Mouse (Mus musculus) R1 (cell line): Measurements from ENCODE around the gene Wdr74.

Experiments
- DNase-seq: peaks from one replicate; pipeline ENCODE4 v3.0.0-alpha.2; 2018; ENCODE audit warnings: low read depth, low spot score

The Wdr74 gene

GRCm38 (mm10) chr19:8741243-8741869 lies 5.7 kb downstream of the Wdr74 start, which contains the start of gene Stx5a:
Gene Stx5a (plus strand): TSS chr19:8741413.
- DNase-seq: peak; percentile 99

DNA sequence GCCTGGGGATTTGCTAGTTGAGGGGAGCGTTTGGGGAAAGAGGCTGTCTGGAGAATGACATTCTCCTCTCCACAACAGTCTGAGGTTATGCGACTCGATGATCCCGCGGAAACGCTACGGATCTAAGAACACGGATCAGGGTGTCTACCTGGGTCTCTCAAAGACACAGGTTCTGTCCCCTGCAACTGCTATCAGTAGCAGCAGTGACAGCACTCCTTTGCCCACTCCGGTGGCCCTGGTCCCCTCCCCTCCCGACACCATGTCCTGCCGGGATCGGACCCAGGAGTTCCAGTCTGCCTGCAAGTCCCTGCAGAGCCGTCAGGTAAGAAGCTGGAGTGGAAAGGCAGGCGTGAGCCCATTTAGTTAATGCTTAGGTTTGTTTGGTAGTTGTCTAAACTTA lies 6.5 kb downstream of the Wdr74 start:
- DNase-seq: no peak

DNA sequence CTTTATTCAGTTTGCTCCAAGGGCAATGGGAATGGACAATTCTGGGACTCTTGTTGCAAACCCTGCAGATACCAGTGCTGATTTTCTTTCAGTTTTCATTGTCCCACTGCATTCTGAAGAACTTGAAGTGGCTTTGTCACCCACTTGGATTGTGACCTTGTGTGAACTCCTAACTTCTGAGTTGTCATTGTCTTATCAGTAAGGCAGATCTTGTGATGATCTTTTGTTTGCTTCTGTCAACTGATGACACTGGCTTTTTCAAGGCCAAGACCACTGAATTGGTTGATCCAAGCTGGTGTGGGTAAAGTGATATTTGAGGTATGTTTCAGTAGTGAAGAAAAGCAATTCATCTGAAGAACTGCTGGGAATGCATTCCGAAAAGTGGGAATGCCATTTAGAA lies 9.8 kb downstream of the Wdr74 start:
- DNase-seq: no peak

GRCm38 (mm10) chr19:8747368-8747767 lies 11.7 kb downstream of the Wdr74 start:
- DNase-seq: peak; percentile 66

DNA sequence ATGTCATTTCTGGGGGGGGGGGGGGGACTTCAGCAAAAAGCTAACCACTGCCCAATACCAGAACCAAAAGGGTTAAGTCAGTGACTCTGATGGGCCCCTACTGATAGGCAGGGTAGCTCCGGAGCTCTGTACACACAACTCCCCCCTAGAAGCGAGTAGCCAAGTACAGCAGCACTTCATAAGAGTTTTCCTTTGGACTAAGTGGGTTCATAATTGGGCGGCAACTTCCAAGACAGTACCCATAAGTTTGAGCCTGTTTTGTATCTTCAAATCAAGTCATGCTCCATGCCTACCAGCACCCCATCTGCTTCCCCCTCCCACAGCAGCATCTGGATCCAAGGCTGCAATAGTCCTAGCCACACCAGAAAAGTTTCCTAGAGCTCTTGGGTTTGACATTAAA lies 20.0 kb downstream of the Wdr74 start:
- no peak for DNase-seq

- DNase-seq: peak; percentile 94
These were observed 21.2 kb downstream of the Wdr74 start, which contains the start of gene Nxf1 for GRCm38 (mm10) chr19:8756635-8757387. Gene Nxf1 (plus strand): TSS chr19:8757073.

DNA sequence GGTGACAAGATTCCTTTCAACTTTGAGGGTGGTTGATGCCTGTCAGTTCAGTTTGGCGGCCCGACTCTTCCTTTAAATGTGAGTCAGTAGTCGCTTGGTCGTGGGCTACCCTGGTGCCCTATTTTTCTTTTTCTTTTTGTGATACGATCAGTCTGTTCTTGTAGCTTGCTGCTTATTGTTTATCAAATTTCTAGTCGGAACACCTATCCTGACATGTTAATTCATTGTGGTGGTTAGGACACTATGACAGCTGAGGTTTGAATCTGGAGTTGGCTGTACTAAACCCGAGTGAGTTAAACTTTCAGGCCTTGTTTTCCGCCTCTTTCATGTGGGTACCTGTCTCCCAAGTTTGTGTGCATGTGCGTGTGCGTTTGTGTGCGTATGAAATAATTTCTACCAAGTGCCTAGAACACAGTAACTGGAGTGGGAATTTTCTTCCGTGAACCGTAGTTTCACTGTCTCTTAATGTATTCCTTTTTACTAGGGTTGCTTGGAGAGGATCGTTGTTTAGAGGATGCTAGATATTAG lies 21.9 kb downstream of the Wdr74 start:
- DNase-seq: no peak

DNA sequence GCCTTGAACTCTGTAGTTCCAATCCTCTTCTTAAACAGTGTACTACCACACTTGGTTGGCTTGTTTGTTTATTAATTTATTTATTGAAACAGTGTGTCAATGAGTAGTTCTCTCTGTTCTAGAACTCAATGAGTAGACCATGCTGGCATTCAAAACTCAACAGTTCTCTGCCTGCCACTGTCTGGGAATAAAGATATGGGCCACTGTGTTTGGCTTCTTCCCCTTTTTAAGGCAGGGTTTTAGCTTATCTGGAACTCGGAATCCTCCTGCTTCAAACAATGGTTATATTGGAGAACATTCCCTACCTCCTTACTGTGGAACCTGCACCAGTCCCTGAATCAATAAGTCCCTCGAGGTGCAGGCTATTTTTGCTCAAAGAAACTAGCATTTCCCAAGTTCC lies 23.3 kb downstream of the Wdr74 start:
- DNase-seq: no peak

DNA sequence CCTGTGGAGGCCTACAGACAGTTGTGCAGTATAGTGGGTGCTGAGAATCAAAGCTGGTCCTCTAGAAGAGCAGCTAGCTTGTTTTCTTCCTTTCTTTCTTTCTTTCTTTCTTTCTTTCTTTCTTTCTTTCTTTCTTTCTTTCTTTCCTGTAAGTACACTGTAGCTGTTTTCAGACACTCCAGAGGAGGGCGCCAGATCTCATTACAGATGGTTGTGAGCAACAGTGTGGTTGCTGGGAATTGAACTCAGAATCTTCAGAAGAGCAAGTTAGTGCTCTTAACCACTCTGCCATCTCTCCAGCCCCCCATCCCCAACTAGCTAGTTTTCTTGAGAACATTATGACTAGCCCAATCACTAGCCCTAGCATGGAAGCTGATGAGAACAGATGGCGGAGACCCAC lies 25.1 kb downstream of the Wdr74 start:
- DNase-seq: peak; percentile 43

DNA sequence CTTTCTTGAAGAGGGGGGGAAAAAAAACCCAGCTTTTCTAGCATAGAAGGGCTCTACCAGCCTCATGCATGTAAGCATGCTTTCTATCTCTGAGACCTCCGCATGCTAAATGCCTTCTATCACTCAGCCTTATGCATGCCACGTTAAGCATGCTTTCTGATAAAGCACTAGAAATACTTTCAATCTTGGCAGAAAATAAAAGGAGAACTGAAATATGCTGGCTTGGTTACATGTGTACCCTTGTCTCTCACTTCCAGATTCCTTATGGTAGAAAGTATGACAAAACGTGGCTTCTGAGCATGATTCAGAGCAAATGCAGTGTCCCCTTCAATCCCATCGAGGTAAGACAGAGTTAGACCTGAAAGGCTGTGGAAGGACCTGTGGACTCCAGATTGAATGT lies 27.6 kb downstream of the Wdr74 start:
- DNase-seq: no peak

- DNase-seq: no peak
These were observed 29.9 kb downstream of the Wdr74 start for GRCm38 (mm10) chr19:8765562-8765961.

DNA sequence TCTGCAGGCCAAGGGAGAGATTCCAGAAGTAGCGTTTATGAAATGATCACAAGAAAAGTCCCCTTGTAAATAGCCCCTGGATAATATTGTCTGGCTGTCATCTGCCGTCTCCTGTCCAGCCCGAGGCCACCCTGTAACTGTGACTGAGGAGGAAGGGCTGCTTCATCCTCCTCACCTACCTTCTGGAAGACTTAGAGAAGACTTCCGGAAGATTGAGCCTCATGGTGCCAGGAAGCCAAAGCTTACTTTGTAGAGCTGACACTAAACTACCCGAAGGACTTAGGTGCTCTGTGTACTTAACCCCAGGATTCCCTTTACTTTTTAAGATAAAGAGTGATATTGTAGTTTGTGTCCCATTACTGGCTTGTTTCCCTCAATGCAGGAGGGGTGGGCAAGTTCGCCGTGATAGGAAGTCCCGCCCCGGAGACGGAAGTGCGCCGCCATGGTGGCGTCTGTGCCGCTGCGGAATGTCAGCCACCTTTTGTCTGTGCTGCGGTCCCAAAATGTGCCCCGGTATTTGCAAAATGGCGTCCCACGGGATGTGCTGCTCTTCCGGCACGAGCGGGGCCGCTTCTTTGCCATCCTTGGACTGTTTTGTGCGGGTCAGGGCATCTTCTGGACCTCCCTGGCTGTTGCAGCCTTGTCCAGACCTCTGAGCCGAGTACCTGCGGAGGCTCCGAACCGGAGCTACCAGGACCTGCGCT lies 35.1 kb downstream of the Wdr74 start, which contains the start of gene Tmem223:
Gene Tmem223, plus strand, starts transcription at position 430 of the 704 bp plus-strand sequence.
- DNase-seq: peak; percentile 88

DNA sequence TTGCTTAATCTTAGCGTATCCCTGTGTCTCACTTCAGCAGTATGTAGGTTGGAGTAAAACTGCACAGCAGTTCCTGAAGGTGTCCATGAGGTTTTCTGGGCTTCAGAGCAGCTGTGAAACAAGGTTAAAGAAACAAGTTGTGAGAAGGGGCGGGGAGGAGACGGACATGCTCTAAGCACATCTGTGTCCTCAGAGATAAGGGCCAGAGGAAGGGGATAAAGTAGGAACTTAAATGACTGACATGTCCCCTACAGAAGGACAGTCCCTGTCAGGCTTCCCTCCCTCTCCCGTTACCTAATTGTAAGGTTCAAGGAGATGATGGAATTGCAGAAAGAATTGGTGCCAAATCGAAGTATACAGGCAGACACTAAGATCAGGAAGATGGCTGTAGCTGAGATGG lies 37.4 kb downstream of the Wdr74 start:
- peak; percentile 14 for DNase-seq

- peak; percentile 14 for DNase-seq
These were observed 37.8 kb downstream of the Wdr74 start for GRCm38 (mm10) chr19:8773409-8773808.

DNA sequence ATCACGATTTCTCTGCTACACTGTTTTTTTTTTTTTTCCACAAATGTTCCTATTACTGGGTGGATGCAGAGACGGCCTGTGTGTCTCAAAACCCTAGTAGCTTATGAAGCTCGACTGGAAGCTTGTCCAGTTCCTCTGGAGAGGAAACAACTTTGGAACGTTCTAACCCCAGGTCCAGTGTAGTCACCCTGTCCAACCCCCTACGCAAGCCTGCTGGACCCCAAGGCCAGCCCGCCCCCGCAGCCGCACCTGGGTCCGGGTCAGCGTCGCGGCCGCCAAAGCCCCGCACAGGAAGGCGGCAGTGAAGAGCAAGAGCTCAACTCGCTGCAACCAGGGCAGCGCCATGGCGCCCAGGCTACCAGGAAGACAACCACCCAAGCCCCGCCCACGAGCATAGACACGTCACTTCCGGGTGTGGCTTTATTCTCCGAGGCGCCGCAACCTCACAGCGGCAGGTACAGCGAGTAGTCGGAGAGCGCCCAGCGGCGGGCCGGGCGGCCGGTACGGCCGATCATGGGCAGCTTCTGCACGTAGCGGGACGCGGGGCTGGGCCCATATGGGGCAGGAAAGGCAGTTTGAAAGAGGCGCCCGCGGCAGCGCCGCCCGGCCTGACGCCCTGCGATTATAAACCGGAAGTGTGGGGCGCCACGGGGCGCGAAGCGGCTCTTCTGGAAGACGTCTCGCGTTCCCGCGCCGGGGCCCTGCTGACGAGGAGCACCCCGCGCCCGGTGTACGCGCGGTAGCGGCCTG lies 38.6 kb downstream of the Wdr74 start, which contains the start of gene Tmem179b:
Gene Tmem179b, minus strand, starts transcription at position 382 of the 750 bp plus-strand sequence.
- DNase-seq: peak; percentile 96

DNA sequence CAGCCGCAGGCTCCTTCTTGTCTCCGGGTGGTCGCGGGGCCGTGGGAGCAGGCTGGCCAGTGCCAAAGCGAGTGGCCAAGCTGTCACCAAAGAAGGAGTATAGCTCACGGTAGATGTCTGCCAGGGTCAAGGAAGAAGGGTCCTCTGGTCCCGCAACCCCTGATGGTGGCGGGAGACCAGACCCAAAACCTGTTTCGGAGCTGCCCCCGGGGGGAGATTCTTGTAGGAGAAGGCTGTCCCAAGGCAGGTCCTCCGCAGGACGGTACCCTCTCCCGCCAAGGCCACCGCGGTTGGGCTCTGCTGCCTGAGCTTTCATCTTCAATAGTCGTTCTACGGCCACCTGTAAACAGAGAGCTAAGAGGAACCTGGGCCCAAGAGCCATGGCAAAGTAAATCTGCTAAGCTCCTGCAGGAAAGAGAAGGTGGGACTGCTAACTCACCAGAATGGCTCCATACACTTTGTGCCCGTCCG lies 39.4 kb downstream of the Wdr74 start:
- DNase-seq: peak; percentile 55

DNA sequence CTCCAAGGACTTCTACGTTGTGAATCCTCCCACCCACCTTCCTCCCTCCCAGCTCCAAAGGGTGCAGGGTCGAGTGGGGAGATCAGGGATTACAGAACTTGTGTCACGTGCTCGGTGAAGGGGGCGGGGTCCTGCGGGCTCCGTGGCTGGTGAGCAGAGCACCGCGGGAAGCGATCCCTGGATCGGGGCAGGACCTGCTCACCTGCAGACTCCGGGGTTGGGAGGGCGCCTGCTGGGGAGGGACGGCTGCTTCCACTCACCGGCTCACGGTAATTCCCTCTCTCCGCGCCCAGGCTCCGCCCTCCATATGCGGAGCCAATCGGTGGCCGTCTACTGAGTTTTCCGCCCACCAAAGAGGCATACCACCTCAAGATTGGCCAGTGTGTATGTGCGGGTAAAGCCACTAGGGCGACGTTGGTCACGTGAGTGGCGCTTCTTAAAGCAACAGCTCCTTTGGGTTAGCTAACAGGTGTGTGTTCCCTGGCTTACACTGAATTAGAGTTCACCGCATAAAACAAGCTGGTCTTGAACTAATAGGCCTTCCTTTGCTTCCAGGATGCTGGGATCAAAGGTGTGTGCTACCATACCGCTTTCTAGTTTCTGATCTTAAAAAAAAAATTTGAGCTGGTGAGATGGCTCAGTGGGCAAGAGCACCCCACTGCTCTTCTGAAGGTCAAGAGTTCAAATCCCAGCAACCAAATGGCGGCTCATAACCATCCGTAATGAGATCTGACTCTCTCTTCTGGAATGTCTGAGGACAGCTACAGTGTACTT lies 50.6 kb downstream of the Wdr74 start, which contains the start of gene Taf6l:
Gene Taf6l, minus strand, starts transcription at position 410 of the 774 bp plus-strand sequence.
- DNase-seq: peak; percentile 99

DNA sequence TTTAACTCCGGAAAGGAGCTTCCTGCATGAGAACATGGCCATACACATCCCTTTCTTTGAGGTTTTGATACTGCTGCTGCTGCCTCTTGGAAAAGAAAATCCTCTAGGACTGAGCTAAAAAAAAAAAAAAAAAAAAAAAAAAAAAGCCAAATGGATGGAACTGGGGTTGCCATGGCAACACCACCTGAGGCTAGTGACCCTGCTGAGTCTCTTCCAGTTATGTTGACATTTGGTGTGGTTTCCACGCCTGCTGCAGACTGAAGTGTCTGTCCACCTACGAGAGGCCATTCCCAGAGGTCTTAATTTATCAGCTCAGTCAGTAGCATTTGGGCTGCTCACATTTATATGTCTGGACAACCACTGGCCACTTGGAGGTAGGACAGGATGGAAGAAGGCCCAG lies 52.9 kb downstream of the Wdr74 start:
- peak; percentile 57 for DNase-seq

DNA sequence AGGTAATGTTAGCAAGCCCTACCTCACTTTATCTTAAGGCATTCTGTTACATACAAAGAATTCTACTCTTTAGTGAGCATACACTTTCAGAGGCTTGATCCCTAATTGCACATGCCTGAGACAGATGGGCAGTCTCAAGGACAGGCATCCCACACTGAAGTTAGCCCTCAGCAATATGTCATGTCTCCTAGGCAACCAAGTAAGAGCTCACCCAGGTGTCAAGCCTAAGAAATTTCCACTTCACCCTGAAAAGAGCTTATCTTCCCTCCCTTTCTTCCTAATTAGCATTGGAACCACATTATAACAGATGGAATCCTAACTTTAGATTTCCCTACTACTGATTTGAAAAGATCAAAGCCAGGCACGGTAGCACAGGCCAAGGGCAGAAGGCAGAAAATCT lies 53.5 kb downstream of the Wdr74 start:
- no peak for DNase-seq

GRCm38 (mm10) chr19:8790171-8790570 lies 54.5 kb downstream of the Wdr74 start:
- DNase-seq: no peak
